Mouse (Mus musculus): ENCODE measurements around the gene Tspan32. TPM values are rescaled to one million over a fixed set of nuclear protein-coding genes. Genes with fewer than 3 reads are reported as not detected.

Tspan32 gene
- polyA plus RNA-seq (2015; fragmentation: Nextera tagmentation; extraction: Ambion mirVana), result 1.9 and 2.8 TPM in 2 replicates

DNA sequence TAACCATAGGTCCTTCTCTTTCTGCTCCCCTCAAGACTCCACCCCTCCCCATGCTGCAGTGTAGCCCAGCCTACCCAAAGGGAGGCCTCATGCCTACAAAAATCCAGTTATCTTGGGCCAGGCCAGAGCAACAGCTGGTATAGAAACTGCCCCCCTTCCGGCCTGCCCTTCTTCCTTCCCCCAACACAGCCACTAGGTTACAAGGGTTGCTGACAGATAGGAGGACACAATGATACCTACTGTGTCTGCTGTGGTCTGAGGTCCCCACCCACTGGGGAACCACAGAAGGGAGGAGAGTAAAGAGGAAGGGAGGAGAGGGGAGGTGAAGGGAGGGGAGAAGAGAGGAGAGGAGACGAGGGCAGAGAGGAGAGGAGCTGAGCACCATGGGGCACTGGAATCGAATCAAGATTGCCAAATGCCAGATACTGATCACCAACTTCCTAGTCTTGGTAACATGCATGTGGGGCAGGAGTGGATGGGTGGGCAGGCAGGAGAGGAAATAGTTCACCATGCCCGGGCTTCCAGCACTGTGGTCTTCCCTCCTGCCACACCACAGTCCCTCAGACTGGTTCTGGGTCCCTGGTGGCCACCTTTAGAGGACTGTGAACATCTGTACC lies at the start of gene Tspan32:
Gene Tspan32, plus strand, starts transcription at position 320 of the 617 bp plus-strand sequence.
- no peak for ATAC-seq (ENCODE audit: borderline replicate concordance, extremely low read depth, low FRiP score, low TSS enrichment)
- H3K9me3 ChIP-seq, result no peaks in the 10 kb centered on the region
- H3K4me1 ChIP-seq, result peaks cover 40% of the 10 kb centered on the region
- WGBS, result 75% methylated on average over 4 of the region's 4 CpGs
- H3K27ac ChIP-seq, result peak within 1 kb of the TSS; percentile 76
- no peak within 1 kb of the TSS for H3K4me3 ChIP-seq
- no peaks in the 10 kb centered on the region for H3K27me3 ChIP-seq
- no peak within 1 kb of the TSS for H3K9ac ChIP-seq
- no peak within 1 kb of the TSS for H3K4me2 ChIP-seq
- no peaks in the 10 kb centered on the region for H3K36me3 ChIP-seq

- Histone ChIP-seq H3K9me3 (no peaks in the 10 kb centered on the region), H3K4me1 (no peaks in the 10 kb centered on the region), H3K4me3 (no peak overlapping the region), H3K27ac (no peak overlapping the region), H3K27me3 (no peaks in the 10 kb centered on the region), H3K4me2 (no peak overlapping the region), H3K9ac (no peak overlapping the region), H3K36me3 (no peaks in the 10 kb centered on the region)
- WGBS, result 34% methylated on average over 2 of the region's 2 CpGs
- 0 out of 2 replicates have a peak, but pooled peaks have one; percentile 31 for ATAC-seq (ENCODE audit: borderline replicate concordance, extremely low read depth, low FRiP score, low TSS enrichment)
Measured at GRCm38 (mm10) chr7:142956018-142956417, 48.8 kb upstream of the Tspan32 start.

GRCm38 (mm10) chr7:142958817-142959216 lies 46.0 kb upstream of the Tspan32 start:
- Histone ChIP-seq H3K4me3 (no peak overlapping the region), H3K36me3 (no peaks in the 10 kb centered on the region), H3K9me3 (no peaks in the 10 kb centered on the region), H3K4me1 (no peaks in the 10 kb centered on the region), H3K27ac (no peak overlapping the region), H3K27me3 (peaks cover 4% of the 10 kb centered on the region), H3K4me2 (no peak overlapping the region), H3K9ac (no peak overlapping the region)
- ATAC-seq (ENCODE audit: borderline replicate concordance, extremely low read depth, low FRiP score, low TSS enrichment), result no peak
- WGBS, result 89% methylated on average over 1 of the region's 1 CpGs

- H3K9me3 ChIP-seq, result no peaks in the 10 kb centered on the region
- H3K4me3 ChIP-seq, result no peak overlapping the region
- H3K27ac ChIP-seq, result no peak overlapping the region
- H3K4me1 ChIP-seq, result no peaks in the 10 kb centered on the region
- no peak overlapping the region for H3K4me2 ChIP-seq
- H3K9ac ChIP-seq, result no peak overlapping the region
- 68% methylated on average over 4 of the region's 4 CpGs for WGBS
- no peaks in the 10 kb centered on the region for H3K36me3 ChIP-seq
- H3K27me3 ChIP-seq, result peaks cover 12% of the 10 kb centered on the region
- no peak for ATAC-seq (ENCODE audit: borderline replicate concordance, extremely low read depth, low FRiP score, low TSS enrichment)
Measured at GRCm38 (mm10) chr7:142959752-142960151, 45.1 kb upstream of the Tspan32 start.

GRCm38 (mm10) chr7:142967414-142967883 lies 37.4 kb upstream of the Tspan32 start:
- peaks cover 23% of the 10 kb centered on the region for H3K4me1 ChIP-seq
- peak overlapping the region; percentile 46 for H3K4me3 ChIP-seq
- ATAC-seq (ENCODE audit: borderline replicate concordance, extremely low read depth, low FRiP score, low TSS enrichment), result peak; percentile 72
- peak overlapping the region; percentile 97 for H3K4me2 ChIP-seq
- WGBS, result 1% methylated on average over 36 of the region's 36 CpGs
- H3K36me3 ChIP-seq, result no peaks in the 10 kb centered on the region
- H3K27ac ChIP-seq, result peak overlapping the region; percentile 67
- H3K9me3 ChIP-seq, result no peaks in the 10 kb centered on the region
- peaks cover 88% of the 10 kb centered on the region for H3K27me3 ChIP-seq
- peak overlapping the region; percentile 36 for H3K9ac ChIP-seq

DNA sequence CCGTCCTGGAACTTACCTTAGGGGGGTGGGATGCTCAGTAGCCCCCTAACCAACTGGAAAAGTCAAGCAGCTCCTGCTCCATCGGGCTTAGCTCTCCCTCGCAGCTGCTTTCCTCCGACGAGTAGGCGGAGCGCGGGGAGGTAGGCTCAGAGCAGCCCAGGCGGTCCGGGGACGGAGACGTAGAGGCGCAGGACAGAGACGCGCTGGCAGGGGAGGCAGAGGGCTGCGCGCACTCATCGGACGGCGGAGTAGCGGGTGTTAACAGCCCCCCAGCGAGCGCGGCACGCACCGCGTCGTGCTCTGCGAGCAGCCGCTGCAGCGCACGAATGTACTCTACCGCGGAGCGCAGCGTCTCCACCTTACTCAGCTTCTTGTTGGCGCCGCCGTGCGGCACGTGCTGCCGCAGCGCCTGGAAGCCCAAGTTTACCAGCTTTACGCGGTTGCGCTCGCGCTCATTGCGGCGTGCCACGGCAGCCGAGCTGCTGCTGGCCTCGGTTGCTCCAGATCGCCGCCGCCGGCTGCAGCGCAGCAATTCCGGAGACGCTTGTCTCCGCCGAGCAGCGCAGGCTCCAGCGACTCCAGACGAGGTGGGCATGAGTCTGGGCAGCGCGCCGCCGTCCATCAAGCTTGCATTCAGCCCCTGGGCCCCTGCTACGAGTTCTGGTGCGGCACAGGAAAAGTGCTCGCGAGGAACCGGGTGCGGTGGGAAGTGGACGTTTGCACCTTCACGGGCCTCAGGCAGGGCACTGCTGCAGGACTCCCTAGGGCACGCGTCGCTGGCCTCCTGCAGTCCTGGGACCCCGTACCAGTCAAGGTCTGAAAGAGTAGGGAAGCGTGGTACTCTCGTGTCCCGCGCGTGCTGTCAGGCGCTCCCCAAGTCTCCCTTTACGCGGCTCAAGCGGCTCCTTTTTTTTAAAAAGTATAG lies 36.7 kb upstream of the Tspan32 start:
- Histone ChIP-seq H3K4me2 (peak overlapping the region; percentile 97), H3K27me3 (peaks cover 88% of the 10 kb centered on the region), H3K9me3 (no peaks in the 10 kb centered on the region), H3K9ac (peak overlapping the region; percentile 36), H3K27ac (peak overlapping the region; percentile 67), H3K4me3 (peak overlapping the region; percentile 46), H3K4me1 (peaks cover 23% of the 10 kb centered on the region), H3K36me3 (no peaks in the 10 kb centered on the region)
- under 1% methylated on average over 90 of the region's 90 CpGs for WGBS
- peak; percentile 62 for ATAC-seq (ENCODE audit: borderline replicate concordance, extremely low read depth, low FRiP score, low TSS enrichment)

- peak within 1 kb of the TSS; percentile 67 for H3K27ac ChIP-seq
- H3K4me1 ChIP-seq, result peaks cover 23% of the 10 kb centered on the region
- WGBS, result 2% methylated on average over 48 of the region's 51 CpGs
- H3K4me2 ChIP-seq, result peak within 1 kb of the TSS; percentile 97
- H3K27me3 ChIP-seq, result peaks cover 83% of the 10 kb centered on the region
- H3K36me3 ChIP-seq, result no peaks in the 10 kb centered on the region
- peak; percentile 40; the same call in 1 of the 2 replicates for ATAC-seq (ENCODE audit: borderline replicate concordance, extremely low read depth, low FRiP score, low TSS enrichment)
- peak within 1 kb of the TSS; percentile 36 for H3K9ac ChIP-seq
- H3K9me3 ChIP-seq, result no peaks in the 10 kb centered on the region
- peak within 1 kb of the TSS; percentile 46 for H3K4me3 ChIP-seq
Measured at GRCm38 (mm10) chr7:142968809-142969511, 35.9 kb upstream of the Tspan32 start, which contains the start of gene Ascl2. TSS of gene Ascl2 (minus strand) at chr7:142969264.

DNA sequence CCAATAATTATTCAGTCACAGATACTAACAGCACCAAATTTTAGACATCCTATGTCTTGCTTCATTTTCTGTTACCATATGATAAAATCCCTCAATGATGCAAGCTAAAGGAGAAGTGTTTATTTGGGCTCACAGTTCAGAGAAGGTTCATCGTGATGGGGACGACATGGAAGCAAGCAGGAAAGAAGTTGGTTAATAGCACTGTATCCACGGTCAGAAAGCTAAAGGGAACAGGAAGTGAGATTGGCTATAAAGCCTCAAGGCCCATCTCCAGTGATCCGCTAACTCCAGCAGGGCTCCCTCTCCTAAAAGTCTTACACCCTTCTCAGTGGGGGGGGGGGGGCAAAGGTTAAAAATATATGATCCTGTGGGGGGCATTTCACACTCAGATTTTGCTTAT lies 22.9 kb upstream of the Tspan32 start:
- Histone ChIP-seq H3K4me1 (no peaks in the 10 kb centered on the region), H3K27me3 (no peaks in the 10 kb centered on the region), H3K9me3 (no peaks in the 10 kb centered on the region), H3K27ac (no peak overlapping the region), H3K9ac (no peak overlapping the region), H3K36me3 (no peaks in the 10 kb centered on the region), H3K4me2 (no peak overlapping the region), H3K4me3 (no peak overlapping the region)
- no peak for ATAC-seq (ENCODE audit: borderline replicate concordance, extremely low read depth, low FRiP score, low TSS enrichment)
- WGBS, result 52% methylated on average over 4 of the region's 4 CpGs

- no peaks in the 10 kb centered on the region for H3K9me3 ChIP-seq
- WGBS, result 90% methylated on average over 4 of the region's 4 CpGs
- no peaks in the 10 kb centered on the region for H3K4me1 ChIP-seq
- H3K36me3 ChIP-seq, result no peaks in the 10 kb centered on the region
- H3K9ac ChIP-seq, result no peak overlapping the region
- no peak for ATAC-seq (ENCODE audit: borderline replicate concordance, extremely low read depth, low FRiP score, low TSS enrichment)
- H3K27me3 ChIP-seq, result no peaks in the 10 kb centered on the region
- no peak overlapping the region for H3K27ac ChIP-seq
- H3K4me3 ChIP-seq, result no peak overlapping the region
- H3K4me2 ChIP-seq, result no peak overlapping the region
Measured at GRCm38 (mm10) chr7:142985146-142985545, 19.7 kb upstream of the Tspan32 start.

GRCm38 (mm10) chr7:142987718-142988117 lies 17.1 kb upstream of the Tspan32 start:
- no peak for ATAC-seq (ENCODE audit: borderline replicate concordance, extremely low read depth, low FRiP score, low TSS enrichment)
- Histone ChIP-seq H3K9me3 (no peaks in the 10 kb centered on the region), H3K27me3 (no peaks in the 10 kb centered on the region), H3K4me2 (no peak overlapping the region), H3K27ac (no peak overlapping the region), H3K4me3 (no peak overlapping the region), H3K4me1 (no peaks in the 10 kb centered on the region), H3K36me3 (no peaks in the 10 kb centered on the region), H3K9ac (no peak overlapping the region)
- WGBS, result 68% methylated on average over 3 of the region's 3 CpGs

DNA sequence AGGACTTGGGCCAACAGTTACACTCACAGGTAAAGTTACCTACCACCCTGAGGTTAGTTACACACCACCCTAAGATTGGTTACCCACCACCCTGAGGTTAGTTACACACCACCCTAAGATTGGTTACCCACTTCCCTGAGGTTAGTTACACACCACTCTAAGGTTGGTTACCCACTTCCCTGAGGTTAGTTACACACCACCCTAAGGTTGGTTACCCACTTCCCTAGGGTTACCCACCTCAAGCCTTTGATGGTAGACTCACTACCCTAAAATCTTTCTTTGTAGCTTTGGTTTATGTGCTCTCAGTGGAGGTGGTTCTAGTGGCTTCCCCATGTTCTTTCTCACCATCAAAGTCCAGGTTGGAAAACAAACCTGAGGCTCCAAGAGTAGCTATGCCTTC lies 9.8 kb upstream of the Tspan32 start:
- H3K9me3 ChIP-seq, result no peaks in the 10 kb centered on the region
- no peak overlapping the region for H3K4me2 ChIP-seq
- H3K27me3 ChIP-seq, result no peaks in the 10 kb centered on the region
- H3K4me3 ChIP-seq, result no peak overlapping the region
- ATAC-seq (ENCODE audit: borderline replicate concordance, extremely low read depth, low FRiP score, low TSS enrichment), result no peak
- H3K36me3 ChIP-seq, result no peaks in the 10 kb centered on the region
- H3K4me1 ChIP-seq, result peaks cover 13% of the 10 kb centered on the region
- no peak overlapping the region for H3K27ac ChIP-seq
- H3K9ac ChIP-seq, result no peak overlapping the region
